Mouse (Mus musculus) testis, adult 2 months (tissue): Measurements from ENCODE around the gene Pip4k2a.

Source experiments
- CTCF ChIP-seq: fragments of 200-500 bp; IDR thresholded peaks from 2 replicates; pipeline ENCODE4 v1.5.1; 2012; ENCODE audit warnings: low read depth, mild to moderate bottlenecking, inconsistent platforms, low read length, moderate library complexity; ENCODE audit not compliant: control insufficient read depth, insufficient read depth, insufficient replicate concordance
- POLR2A ChIP-seq: fragments of 200-500 bp; IDR thresholded peaks from 2 replicates; pipeline ENCODE4 v1.6.1; 2012; ENCODE audit warnings: low read depth, mild to moderate bottlenecking, inconsistent platforms, low read length, moderate library complexity; ENCODE audit not compliant: control insufficient read depth

DNA sequence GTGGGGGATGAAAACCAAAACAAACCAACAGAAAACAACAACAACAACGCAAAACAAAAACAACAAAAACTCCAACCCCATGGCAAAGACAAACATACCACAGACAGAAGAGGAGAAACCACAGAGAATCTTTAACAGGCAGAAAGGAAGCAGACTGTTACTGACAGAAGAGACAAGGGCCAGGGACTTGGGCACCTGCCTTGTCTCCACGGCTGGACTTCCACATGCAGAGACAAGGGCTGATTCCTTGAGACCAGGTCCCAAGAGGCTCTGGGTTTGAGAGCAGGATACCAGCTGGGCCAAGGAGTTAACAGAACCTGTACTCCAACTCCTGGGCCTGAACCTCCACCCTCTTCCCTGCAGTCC lies 81.9 kb downstream of the Pip4k2a start:
- no peak for TF ChIP-seq CTCF
- no peak for TF ChIP-seq POLR2A
